Mouse (Mus musculus): ENCODE measurements around the gene Dand5.

Gene Dand5

DNA sequence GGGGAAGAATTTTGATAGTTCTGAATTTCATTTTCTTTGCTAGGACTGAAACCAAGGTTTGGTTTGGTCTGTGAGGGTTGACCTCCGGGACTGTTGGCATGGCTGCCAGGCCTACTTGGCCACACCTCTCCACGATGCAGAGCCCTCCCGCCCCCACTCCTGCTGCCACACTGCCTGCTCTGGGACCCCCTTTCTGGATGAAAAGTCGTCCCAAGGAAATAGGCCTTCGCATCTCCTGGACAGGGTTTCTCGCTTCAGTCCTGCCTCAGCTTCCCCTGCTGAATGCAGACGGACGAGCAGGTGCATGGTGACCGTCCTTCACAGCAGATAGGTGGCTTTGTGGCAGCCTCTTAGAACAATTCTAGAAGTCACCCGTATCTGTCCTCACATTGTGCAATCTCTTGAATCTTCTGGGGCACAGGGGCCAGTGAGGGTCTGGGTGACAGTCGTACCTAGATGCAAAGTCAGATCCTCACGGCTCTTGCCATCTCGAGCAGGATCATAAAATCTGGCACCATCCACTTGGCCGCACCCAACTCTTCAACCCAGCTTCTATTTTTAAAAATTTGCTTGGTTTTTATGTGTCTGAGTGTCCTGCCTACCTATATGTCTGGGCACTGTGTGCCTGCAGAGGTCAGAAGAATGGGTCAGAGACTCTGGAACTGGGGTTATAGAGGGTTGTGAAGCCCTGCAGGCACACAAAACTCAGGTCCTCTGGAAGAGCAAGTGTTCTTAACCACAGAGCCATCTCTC is 54.1 kb downstream of the Dand5 start:
- DNase-seq: no peak

- no peak for DNase-seq
Measured at GRCm38 (mm10) chr8:84767221-84767620, 55.4 kb downstream of the Dand5 start.

DNA sequence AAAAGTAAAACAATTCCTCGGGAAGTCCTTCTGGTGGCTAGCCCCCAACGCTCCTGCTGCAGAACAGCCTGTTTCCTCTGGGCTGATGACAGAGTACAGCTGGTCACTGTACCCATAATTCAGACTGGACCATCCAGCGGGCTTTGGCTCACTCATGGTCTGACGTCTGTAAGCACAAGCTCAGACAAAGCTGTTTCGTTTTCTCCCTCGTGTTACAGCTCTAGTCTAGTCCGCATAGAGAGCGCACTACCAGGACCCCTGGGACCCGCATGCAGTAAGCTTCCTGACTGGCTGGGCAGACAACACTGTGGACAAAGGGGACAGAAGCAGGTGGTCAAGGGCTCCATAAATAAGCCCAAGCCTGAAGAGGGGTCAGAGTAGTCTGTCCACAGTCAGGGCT is 56.2 kb downstream of the Dand5 start:
- no peak for DNase-seq

DNA sequence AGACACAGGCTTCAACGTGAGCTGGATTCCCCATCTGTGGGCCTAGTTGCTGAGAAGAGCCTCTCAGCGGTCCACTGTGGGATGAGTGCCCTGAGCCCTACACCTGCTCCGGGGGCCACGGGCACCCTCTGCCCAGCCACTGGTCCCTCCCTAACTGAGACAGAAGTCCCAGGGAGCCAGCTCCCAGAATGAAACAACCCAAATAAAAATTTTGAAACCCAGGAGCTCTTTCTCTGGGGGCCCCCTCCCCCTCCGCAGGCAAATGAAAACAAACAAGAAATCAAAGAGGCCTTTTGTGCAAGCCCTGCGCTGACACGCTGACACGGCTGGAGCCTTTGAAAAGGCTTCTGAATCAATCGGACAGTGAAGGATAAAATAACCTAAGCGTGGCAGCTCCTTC is 57.0 kb downstream of the Dand5 start:
- no peak for DNase-seq
